Mouse (Mus musculus) adrenal gland, postnatal 0 days (tissue): Measurements from ENCODE around the gene Wnt8b. TPM values are rescaled to one million over a fixed set of nuclear protein-coding genes. Genes with fewer than 3 reads are reported as not detected.

Experiments used
- polyA plus RNA-seq: library from polyadenylated mRNA; unstranded; fragments of >200 nt; fragmentation: Nextera tagmentation; extraction: Ambion mirVana; gene quantifications from 2 replicates; pipeline ENCODE4 v1.2.1, GENCODE M21; 2015

The Wnt8b gene
- polyA plus RNA-seq = not detected in 2 replicates

DNA sequence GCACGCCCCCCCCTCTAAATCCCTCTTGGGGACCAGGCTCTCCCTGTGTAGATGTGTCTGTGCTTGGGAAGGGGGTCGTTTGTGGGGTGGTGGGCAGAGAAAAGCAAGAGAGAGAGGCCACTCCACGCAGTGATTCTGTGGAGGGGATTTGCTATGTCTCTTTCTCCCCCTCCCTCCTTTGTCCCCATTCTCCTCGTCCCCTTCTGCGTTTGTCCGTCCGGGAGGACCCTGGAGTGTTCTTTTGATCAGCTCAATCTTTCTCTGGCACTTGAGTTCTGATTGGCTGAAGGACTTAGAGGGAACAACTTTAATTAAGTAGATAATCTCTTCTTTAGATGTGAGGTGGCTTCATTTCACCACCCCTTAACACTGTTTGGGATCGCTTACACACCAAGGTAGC is at the start of gene Wnt8b:
Gene Wnt8b, plus strand, starts transcription at position 345 of the 400 bp plus-strand sequence.

GRCm38 (mm10) chr19:44545321-44546041 is 52.2 kb downstream of the Wnt8b start, which contains the start of gene Sec31b:
Gene Sec31b, minus strand, starts transcription at chr19:44545864.

GRCm38 (mm10) chr19:44552731-44553130 is 59.5 kb downstream of the Wnt8b start, which contains the start of gene Gm20538:
Gene Gm20538, minus strand, starts transcription at chr19:44552831.

GRCm38 (mm10) chr19:44554861-44555590 is 61.8 kb downstream of the Wnt8b start, which contains the start of gene Ndufb8:
Gene Ndufb8, minus strand, starts transcription at chr19:44555440.

DNA sequence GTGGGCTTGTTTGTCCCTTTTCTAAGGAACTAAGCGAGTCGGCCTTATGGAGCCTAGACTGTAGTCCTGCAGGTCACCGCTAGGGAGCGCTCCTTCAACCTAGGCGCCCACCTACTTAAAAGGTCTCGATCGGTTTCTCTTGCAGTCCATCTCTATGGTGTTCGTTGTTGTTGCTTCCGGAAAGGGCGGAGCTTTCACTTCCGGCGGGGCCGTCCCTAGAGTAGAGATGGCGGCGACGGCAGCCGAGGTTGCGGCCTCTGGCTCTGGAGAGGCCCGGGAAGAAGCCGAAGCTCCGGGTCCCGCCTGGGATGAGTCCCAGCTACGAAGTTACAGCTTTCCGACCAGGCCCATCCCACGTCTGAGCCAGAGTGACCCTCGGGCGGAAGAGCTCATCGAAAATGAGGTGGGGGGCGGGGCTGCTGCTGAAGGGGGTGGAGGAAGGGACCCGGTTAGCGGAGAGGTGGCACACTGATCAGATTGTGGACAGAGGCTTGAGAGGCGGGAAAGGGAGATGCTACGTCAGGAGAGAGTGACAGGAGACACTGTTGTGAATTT is 69.5 kb downstream of the Wnt8b start, which contains the start of gene Hif1an:
Gene Hif1an, plus strand, starts transcription at position 199 of the 555 bp plus-strand sequence.

Other genes starting within 250 kb of the Wnt8b start
- 90.4 and 123 TPM in 2 replicates for gene Scd2, start 199.8 kb upstream of the Wnt8b start, polyA plus RNA-seq
- 0.08 and 0.16 TPM in 2 replicates for gene Scd4, start 160.4 kb upstream of the Wnt8b start, polyA plus RNA-seq
- gene Scd1, start 85.6 kb upstream of the Wnt8b start, polyA plus RNA-seq = 5.1 and 7.4 TPM in 2 replicates
- gene Sec31b, start 52.4 kb downstream of the Wnt8b start, polyA plus RNA-seq = 0.90 and 2.2 TPM in 2 replicates
- gene Gm20538, start 59.4 kb downstream of the Wnt8b start, polyA plus RNA-seq = not detected in 2 replicates
- 583 and 768 TPM in 2 replicates for gene Ndufb8, start 62.0 kb downstream of the Wnt8b start, polyA plus RNA-seq
- gene Hif1an, start 69.4 kb downstream of the Wnt8b start, polyA plus RNA-seq = 10.3 and 15.4 TPM in 2 replicates